Mouse (Mus musculus): ENCODE data around the gene Mettl16. TPM values are rescaled to one million over a fixed set of nuclear protein-coding genes. Genes with fewer than 3 reads are reported as not detected.
A peak's percentile ranks its signal among the peaks of the same experiment; 100 is the strongest.

Mettl16 gene
- 10 to 100 TPM; 26.3 to 33.5 TPM for polyA plus RNA-seq (2017; shearing (Covaris generic))

DNA sequence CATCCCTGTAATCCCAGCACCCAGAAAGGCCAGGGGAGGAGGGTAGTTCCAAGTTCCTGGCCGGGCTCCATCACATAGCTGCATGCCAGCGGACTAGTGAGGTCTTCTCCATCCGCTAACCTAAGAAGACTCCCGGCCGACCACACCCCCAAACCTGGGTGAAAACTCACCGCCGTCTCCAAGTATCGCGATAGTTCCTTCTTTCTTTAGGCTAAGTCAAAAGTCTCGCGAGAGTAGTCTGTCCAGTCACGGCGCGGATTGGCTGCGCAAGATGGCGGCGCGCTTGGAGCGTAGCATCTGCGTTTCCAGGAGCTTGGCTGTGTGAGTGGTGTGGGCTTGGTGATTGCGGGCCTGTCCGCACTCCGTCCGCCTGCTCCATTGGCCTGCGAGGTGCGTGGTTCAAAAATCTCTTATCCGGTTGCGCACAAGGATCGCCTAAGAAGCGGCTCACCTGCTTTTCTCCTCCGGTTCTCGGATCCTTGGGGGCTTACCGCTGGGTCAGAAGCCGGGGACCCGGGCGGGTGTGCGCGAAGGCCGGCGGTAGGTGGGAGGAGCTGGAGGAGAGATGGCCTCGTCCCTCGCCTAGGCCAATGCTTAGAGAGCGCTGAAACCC, at the start of gene Mettl16:
Gene Mettl16 (plus strand): TSS at position 236 of the 613 bp plus-strand sequence.
- peak; percentile 99 for ATAC-seq

DNA sequence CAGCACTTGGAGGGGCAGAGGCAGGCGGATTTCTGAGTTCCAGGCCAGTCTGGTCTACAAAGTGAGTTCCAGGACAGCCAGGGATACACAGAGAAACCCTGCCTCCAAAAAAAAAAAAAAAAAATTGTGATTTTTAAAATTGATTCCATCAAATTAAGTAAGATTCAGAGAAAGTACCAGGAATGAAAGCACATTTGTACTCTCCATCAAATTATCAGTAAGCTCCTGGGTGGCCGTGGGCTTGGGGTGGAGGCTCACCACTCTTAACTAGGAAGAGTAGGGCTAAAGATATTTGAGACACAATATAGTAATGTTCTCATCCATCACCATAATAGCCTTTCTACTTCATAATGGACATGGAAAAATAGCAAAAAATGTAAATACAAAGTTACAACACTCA, 49.5 kb upstream of the Mettl16 start:
- no peak for ATAC-seq

DNA sequence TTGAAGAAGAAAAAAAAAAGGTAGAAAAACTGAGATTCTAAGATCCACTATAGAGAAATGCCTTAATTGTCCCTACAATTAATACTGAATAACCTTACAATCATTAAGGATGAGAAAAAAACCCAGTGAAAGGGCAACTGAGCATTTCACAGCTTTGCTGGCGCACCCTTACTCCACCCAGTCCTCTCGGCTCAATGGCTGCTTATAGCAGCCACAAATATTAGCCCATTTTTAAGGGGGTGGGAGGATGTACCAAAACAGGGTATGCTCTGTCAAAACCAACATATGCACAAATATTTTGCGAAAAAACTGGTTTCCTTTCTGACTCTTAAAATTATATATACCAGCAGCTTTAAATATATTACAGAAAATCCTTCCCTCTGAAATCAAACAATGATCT, 48.7 kb upstream of the Mettl16 start:
- no peak for ATAC-seq

DNA sequence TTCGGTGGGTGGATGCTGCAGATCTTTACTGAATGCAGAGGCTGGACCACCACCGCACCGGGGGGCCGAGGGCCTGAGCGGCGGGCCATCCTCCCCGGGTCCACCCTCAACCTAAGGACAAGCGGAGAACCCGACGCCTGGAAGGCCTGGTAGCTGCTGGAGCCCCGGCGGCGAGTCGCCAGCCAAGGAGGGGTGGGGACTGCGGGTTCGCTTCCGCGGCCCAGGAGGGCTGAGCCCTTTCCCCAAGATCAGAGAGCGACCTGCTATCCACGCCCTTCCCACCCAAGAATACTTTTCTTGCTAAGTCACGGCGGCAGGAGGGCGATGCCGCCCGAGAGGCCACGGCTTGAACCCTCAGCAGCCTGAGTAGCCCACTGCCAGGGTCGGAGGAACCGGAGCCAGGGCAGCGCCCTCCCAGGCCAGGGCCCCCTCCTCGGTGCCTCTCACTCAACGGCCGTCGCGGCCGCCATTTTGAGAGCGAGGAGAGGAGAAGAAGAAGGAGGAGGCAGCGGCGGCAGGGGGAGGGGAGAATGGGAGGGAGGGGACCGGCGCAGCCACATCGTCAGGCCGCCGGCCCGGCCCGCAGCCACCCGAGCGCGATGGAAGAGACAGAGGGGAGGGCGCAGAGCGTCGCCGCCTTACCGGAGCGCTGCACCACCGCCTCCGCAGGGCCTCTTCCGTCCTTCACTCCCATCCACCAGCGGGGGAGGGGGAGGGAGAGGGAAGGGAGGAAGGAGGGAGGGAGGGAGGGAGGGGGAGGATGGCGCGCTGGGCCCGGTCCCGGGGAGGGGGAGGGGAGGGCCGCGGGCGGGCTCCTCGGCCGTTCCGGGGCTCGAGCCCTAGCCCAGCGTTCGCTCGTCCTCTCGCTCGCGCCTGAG, 47.0 kb upstream of the Mettl16 start:
- peak; percentile 69 for ATAC-seq

DNA sequence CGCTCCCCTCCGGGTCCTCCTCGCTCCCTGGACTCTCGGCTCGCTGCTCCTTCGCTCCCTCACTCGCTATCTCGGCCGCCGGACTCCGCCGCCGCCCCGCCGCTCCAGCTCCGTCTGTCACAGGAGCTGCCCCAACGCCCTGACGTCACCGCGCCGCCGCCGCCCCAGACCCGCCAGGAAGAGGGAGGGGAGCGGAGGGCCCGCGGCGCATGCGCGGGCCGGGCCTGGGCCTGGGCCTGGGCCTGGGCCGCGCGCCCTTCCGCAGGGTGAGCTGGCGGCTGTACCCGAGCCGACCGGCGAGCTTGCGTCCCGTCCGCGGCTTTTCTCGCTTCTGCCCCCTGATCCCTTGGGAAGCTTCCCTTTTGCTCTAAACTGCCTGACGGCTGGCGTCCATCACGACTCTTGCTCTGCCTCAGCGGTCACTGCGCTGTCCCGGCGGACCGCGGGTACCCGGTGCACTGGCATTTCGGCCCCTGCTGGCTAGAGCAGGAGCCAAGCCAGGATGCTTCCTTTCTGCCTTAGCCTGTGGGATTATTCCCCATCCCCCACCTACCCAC, 46.3 kb upstream of the Mettl16 start, which contains the start of gene Pafah1b1:
Gene Pafah1b1 (minus strand): TSS at position 436 of the 557 bp plus-strand sequence.
- ATAC-seq, result peak; percentile 78

DNA sequence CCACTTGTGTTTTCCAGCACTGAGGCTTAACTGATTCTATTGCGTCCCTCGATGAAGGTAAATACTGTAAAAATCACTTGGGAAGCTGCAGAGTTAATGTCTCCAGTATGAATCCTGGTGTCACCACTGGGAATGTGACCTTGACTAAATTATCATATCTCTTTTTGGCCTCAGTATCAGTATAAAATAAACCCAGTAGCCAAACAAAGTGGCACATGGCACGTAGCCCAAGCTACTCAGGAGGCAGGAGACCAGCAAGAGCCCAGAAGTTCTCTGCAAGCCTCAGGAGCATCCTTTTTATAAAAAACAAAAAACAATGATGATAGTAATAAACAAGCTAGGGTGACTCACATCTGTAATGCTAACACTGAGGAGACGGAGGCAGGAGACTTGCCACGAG, 45.4 kb upstream of the Mettl16 start:
- ATAC-seq, result no peak

DNA sequence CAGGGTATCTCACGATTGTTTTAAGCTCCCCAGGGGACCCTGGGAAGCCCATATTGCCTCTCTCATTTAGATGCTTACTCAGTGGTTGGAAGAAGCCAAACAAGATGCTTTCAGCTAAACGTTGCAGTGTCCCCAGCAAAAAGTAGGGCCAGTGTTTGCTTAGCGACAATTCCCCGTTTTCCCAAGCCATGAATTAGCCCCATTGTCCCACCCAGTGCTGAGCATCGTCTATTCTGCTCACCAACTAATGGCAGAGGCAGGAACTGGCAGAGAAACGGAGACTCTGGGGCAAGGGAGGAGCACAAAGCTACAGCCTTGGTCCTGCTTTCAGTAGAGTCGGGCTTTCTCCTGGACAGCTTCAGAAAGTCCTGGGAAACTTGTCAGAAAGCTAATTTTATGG, 35.7 kb upstream of the Mettl16 start:
- no peak for ATAC-seq

DNA sequence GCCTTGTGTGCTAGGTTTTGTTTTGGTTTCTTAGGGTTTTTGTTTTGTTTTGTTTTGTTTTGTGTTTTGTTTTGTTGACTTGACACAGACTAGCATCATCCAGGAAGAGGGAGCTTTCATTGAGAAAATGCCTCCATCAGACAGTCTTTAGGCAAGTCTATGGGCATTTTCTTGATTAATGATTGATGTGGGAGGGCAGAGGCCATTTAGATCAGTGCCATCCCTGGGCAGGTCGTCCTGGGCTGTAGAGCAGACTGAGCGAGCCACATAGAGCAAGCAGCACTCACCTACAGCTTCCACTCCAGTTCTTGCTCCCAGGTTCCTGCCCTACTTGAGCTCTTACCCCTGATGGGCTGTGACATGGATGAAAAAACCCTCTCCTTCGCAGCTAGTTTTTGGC, 32.8 kb upstream of the Mettl16 start:
- ATAC-seq, result no peak

DNA sequence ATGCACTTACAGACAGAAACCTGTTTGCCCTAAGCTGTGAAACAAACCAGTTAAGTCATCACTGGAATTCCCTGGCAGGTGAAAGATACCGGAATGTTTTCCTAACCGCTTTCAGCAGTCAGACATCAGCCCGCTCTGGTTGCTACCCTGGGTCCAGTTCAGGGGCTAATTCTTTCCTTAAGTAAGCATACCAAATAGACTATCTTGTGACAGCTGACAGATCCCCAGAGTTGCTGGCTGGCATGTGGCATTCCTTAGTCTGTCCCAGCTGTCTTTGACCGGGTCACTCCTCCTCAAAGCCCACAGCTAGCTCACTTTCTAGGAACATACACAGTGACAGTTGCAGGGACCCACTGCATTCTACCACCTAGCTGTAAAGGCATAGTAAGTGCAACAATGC, 22.6 kb upstream of the Mettl16 start:
- ATAC-seq, result no peak

DNA sequence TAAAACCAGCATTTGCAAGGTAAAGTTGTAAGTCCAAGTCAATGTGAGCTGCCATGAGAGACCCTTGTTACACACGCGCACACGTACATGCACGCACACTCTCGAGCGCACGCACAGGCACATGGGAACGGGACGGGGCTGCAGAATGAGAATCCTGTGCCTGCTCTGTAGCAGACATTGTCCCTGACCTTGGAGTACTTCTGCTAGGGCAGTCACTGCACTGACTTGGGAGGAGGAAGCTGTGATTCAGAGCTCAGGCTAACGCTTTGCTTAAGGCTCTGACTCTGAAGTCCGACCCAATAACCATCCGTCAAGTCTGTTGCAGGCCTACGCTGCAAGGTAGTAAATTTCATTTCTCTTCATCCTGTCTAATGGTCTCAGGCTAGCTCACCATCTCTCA, 21.4 kb upstream of the Mettl16 start:
- ATAC-seq, result no peak

DNA sequence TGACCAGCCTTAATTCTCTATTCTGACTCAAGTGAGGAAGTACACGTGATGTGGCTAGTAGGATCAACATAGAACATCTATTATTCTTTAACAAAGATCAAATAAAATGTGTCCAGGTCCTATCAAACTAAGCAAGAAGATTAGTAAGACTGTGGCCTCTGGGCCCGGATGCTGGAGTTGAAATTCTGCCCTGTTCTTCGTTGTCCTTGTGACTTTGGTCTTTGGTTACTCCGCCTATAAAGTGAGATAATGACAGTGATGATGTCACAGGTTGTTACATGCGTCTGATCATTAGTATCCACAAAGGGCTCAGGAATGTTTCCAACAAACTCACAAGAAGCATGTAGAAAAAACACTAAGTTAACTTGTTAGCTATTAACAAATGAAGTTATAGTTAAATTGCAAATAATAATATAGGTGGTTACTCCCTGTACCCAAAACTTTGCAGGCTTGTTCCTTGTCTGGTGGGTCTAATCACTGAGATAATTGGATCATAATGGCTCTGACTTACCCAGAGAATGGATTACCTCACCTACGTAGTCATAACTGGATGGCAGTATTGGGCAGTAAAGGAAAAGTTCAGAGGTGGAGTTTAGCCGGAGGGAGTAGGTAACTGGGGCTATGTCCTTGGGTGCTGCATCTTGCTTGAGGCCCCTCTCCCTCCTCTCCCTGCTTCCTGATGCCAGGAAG, 19.8 kb upstream of the Mettl16 start:
- no peak for ATAC-seq

DNA sequence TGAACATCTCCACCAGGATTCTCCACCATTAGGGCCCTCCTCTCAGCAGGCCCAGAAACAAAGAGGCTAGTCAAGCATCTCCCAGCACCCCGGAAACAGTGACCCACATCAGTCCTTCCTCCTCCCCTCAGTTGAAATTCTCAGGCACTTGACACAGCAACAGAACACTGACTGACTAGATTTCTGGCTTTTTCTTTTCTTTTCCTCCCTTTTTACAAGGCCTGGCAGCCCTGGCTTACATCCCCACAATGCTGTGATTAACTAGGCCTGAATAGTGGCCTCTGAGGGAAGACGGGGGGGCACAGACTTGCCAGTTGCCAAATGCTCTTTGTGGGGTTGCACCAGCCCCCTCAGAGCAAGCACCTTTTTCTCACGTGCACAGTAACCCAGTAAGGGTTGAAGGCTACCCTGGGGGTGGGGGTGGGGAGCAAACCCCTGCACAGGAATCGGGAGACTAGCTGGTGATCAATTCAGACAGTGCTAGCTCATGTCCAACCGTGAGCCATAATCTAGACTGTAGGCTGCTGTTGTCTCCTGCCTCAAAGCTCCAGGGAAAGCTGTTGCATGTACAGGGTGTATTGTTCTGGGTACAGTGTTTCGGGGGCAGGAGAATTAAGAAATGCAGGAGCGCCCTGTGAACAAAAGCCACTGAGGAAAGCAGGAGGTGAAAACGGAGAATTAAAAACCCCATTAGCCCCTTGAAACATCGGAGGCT, 19.1 kb upstream of the Mettl16 start:
- ATAC-seq, result no peak

DNA sequence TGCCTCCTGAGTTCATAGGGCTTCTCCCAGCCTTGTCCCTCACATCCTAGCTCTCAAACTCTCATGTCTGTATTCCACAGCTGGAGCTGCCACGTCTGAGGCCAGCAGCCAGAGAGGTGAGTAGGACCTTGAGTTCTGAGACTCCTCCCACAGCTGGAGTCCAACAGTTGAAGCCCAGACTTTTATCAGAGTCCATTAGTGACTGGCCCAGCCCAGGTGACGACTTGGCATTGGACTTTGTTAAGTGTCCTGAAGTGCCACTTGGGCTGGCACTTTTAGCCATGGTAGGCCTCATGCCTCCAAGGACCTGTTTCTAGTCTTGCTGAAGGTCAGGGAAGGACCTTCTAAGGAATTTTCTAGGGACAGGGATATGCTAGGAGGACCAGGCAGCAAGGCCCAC, 14.0 kb upstream of the Mettl16 start:
- no peak for ATAC-seq

DNA sequence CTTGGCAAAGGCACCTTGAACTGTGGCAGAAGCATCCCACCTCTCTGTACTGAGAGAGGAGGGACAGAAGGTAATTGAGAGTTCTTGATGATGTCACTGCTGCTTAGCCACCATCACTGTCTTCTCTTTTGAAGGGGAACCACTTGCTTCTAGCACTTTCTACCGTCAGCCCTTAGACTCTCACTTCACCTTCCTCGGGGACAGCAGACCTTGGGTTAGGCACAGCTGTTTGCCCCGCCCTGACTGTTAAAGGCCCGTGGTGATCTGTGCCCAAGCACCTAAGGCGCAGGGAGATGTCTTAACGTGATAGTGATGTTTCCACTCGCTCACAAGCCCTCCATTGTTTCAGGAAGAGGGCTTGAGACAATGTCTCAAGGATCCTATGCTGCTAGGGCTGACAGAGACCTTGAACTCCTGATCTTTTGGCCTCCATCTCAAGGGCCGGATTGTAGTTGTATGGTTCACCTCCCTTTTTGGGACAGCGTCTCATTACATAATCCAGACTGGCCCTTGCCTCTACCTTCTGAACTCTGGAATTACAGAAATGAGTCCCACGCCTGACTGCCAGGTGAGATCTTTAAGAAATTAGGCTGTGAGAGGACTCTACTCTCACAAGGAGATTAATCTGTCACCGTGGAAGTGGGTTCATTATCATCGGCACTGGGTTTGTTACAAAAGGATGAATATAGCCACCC, 9.5 kb upstream of the Mettl16 start:
- ATAC-seq, result no peak

DNA sequence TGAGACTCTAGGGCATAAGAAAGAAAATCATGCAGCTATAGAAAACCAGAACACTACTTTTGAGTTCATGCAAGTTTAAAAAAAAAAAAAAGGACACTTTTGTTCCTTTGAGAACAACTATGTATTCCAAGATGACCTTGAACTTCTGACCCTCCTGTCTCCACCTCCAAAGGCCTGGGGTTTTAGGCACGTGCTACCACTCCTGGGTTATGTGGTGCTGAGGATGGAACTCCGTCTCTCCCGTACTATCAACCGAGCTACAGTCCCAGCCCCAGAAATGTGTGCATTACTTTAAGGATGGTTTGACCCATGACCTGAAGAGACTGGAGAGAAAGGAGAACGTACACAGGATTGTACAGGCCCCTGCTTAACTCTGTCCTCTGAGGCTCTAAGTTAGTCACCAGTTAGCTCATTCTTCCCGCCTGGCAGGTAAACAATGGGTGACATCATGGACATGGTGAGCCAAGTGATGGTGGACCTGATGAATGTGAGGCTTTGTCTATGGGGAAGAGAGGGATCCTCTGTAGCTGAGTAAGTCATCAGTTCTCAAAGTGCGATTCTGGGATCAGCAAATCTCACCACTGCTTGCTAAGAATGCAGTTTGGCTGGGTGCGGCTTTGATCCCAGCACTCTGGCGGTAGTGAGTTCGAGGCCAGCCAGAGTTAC, 6.5 kb upstream of the Mettl16 start:
- no peak for ATAC-seq

DNA sequence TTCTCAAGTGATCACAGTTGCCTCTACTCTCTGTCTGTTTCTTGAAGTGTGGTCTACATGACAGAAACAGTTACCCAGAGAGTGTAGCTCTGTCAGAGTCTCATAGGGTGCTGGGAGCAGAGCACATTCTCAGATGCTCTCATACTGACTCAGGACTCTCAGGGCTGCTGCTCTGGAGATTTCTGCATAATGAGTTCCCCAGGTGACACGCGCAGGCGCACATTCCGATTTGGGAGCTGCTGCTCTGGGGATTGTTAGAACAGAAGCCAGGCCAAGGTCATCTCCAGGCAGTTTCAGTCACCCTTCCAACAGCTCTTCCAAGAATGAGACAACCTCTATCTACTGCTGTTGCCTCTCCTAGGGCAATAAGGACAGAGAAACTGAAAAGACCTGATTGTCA, 3.2 kb upstream of the Mettl16 start:
- ATAC-seq, result no peak

DNA sequence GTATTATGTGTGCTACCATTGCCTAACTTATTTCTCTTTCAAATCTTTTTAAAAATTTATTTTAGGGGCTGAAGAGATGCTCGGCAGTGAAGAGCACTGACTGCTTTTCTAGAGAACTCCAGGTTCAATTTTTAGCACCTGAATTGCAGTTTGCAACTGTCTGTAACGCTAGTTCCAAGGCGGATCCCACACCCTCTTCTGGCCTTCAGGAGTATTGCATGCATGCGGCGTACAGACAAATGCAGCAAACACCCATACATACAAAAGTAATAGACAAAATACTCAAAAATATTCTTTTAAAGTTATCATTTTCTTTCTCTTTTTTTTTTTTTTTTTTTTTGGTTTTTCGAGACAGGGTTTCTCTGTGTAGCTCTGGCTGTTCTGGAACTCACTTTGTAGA, 2.6 kb upstream of the Mettl16 start:
- ATAC-seq, result no peak

DNA sequence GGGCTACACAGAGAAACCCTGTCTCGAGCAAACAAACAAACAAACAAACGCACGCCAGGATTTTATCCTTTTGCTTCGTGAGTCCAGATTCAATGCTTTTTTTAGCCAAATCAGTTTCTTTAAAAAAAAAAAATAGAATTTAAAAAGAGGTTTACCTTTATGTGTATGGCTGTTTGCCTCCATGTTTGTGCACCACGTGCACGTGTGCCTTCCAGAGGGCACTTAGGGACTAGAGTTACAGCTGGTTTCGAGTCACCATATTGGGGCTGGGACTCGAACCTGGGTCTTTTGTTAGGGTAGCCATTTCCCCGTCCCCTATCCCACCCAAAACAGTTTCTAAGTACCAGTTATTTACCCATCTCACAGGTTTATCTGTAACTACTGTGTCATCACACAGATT, 593 bp upstream of the Mettl16 start:
- no peak for ATAC-seq

DNA sequence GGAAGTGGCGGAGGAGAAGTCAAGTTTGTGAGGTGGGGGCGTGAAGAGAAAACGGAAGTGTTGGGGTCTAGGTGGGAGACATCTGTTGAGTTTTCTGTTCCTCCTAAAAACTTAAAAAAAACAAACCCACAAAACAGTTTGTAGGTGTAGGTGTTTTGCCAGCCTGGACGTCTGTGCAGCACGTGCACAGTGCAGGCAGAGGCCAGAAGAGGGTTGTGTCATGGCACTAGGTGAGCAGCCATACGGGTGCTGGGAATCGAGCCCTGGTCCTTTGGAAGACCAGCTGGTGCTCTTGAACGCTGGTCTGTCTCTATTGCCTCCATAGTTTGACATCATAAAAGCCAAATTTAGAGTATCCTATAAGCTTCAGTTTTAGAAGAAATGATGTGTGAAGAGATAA, 604 bp downstream of the Mettl16 start:
- ATAC-seq, result no peak

DNA sequence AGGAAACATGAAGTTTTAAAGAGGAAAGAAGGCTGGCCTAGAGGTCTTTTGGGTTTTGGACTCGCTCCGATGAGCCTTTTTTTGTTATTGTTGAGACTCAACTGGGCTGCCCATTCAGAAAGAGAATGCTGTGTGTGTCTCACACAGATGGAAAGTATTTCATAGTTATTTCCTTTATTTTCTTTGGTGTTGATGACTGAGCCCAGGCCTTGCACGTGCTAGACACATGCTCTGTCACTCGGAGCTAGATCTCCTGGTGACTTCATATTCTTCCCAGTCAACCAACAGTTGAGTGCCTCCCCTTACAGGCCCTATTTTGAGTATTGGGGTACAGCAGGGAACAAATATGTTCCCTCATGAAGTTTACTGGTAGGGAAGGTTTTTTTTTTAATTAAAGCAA, 1.0 kb downstream of the Mettl16 start:
- ATAC-seq, result no peak

DNA sequence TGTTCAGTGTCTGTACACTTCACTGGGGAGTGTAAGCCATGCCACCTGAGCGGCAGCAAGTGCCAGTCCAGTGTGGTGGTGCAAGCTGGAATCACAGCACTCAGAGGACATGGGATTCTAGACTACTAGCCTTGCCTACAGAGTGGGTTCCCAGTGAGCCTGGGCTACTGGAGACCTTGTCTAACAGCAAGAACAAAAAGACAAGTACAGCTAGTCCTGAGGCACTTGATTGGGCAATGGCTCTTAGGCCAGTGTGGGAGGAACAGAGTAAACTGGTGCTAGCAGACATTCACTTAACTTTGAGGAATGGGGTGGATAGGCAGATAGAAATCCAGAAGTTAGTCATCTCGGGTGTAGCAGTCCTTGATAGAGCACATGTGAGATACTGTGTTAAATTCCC, 1.8 kb downstream of the Mettl16 start:
- ATAC-seq, result no peak

All from activated CD4-positive, CD25-positive, alpha-beta regulatory T cell, adult 4 months (primary cell).